Mouse (Mus musculus) spleen, adult 2 months (tissue): ENCODE measurements around the gene Rnf103. TPM values are rescaled to one million over a fixed set of nuclear protein-coding genes. Genes with fewer than 3 reads are reported as not detected.
A peak's percentile ranks its signal among the peaks of the same experiment; 100 is the strongest.
"Not testable (repeated sequence)": the region's sequence is repeated elsewhere in the genome, so short reads cannot be mapped to it uniquely, and the experiment has no call there.

ENCODE experiments used
- DNase-seq, 2 experiments: peaks; one replicate each; pipeline versions ENCODE4 v3.0.0 to v3.0.0-alpha.2; 2012 to 2021; ENCODE audit warnings: low spot score in 2 of 2, low read depth in 1 of 2
- H3K27ac ChIP-seq: fragments of 200-500 bp; 2 replicates; pipeline ENCODE4 v1.5.1; 2012; ENCODE audit warnings: low read length, inconsistent platforms; ENCODE audit not compliant: insufficient read depth
- H3K27me3 ChIP-seq: fragments of 200-500 bp; 2 replicates; pipeline ENCODE4 v1.6.1; 2012; ENCODE audit warnings: mild to moderate bottlenecking, moderate library complexity, low read length, inconsistent platforms; ENCODE audit not compliant: control insufficient read depth, insufficient read depth
- H3K36me3 ChIP-seq: fragments of 200-500 bp; 2 replicates; pipeline ENCODE4 v1.6.1; 2012; ENCODE audit warnings: mild to moderate bottlenecking, low read length, inconsistent platforms; ENCODE audit not compliant: control insufficient read depth, insufficient read depth
- H3K4me1 ChIP-seq: fragments of 200-500 bp; 2 replicates; pipeline ENCODE4 v1.6.1; 2011; ENCODE audit warnings: inconsistent platforms; ENCODE audit not compliant: control insufficient read depth, insufficient read depth, insufficient read length
- H3K4me3 ChIP-seq: fragments of 200-500 bp; 2 replicates; pipeline ENCODE4 v1.5.1; 2011; ENCODE audit warnings: mild to moderate bottlenecking, inconsistent platforms; ENCODE audit not compliant: insufficient read depth, insufficient read length; ENCODE audit errors: extremely low read depth
- CTCF ChIP-seq: fragments of 200-500 bp; IDR thresholded peaks from 2 replicates; pipeline ENCODE4 v1.5.1; 2011; ENCODE audit warnings: mild to moderate bottlenecking, inconsistent platforms; ENCODE audit not compliant: insufficient read depth, insufficient read length, insufficient replicate concordance; ENCODE audit errors: extremely low read depth
- POLR2A ChIP-seq: fragments of 200-500 bp; IDR thresholded peaks from 2 replicates; pipeline ENCODE4 v1.6.1; 2011; ENCODE audit warnings: low read depth, low read length, inconsistent platforms
- WGBS: fragments of 180-500 bp; shearing (Covaris S2); methylation state at CpG from one replicate; pipeline ENCODE4 v1.1.7; 2018; 5-methylcytosine and 5-hydroxymethylcytosine counted together
- polyA plus RNA-seq: library from polyadenylated mRNA; depleted of rRNA; stranded (reverse); fragments of >200 nt; gene quantifications from 2 replicates; pipeline ENCODE4 v1.2.3, GENCODE M21; 2012; rRNA removed

Rnf103 gene
- polyA plus RNA-seq: 7.3 and 12.2 TPM in 2 replicates

- under 1% methylated on average over 70 of the region's 79 CpGs for WGBS
- Histone ChIP-seq H3K4me3 (peak within 1 kb of the TSS; percentile 84), H3K27me3 (no peaks in the 10 kb centered on the region), H3K36me3 (peaks cover 2% of the 10 kb centered on the region; the same call in 1 of the 2 replicates), H3K4me1 (no peaks in the 10 kb centered on the region), H3K27ac (peak within 1 kb of the TSS; percentile 92)
- no peak for TF ChIP-seq CTCF
- peak; percentile 93 for TF ChIP-seq POLR2A
- DNase-seq: peak; percentile 72 to 83
Measured at GRCm38 (mm10) chr6:71493675-71494340, at the start of gene Rnf103. Gene Rnf103, plus strand, starts transcription at chr6:71493894.

- 0 out of 2 replicates have a peak, but pooled peaks cover 2% of the 10 kb centered on the region for H3K27me3 ChIP-seq
- TF ChIP-seq CTCF (no peak), POLR2A (no peak)
- DNase-seq: no peak
- H3K4me1 ChIP-seq: peaks cover 3% of the 10 kb centered on the region; the same call in 1 of the 2 replicates
- no peaks in the 10 kb centered on the region for H3K36me3 ChIP-seq
- 17% methylated on average over 1 of the region's 1 CpGs for WGBS
- no peak overlapping the region for H3K27ac ChIP-seq
- no peak overlapping the region for H3K4me3 ChIP-seq
Measured at GRCm38 (mm10) chr6:71444756-71445155, 48.9 kb upstream of the Rnf103 start.

GRCm38 (mm10) chr6:71445560-71445959 lies 48.1 kb upstream of the Rnf103 start:
- Histone ChIP-seq H3K4me3 (no peak overlapping the region), H3K27ac (no peak overlapping the region), H3K27me3 (0 out of 2 replicates have a peak, but pooled peaks cover 2% of the 10 kb centered on the region), H3K36me3 (no peaks in the 10 kb centered on the region), H3K4me1 (peaks cover 3% of the 10 kb centered on the region; the same call in 1 of the 2 replicates)
- WGBS: 80% methylated on average over 6 of the region's 6 CpGs
- no peak for DNase-seq
- no peak for TF ChIP-seq CTCF
- no peak for TF ChIP-seq POLR2A

GRCm38 (mm10) chr6:71452792-71453191 lies 40.9 kb upstream of the Rnf103 start:
- H3K4me1 ChIP-seq: no peaks in the 10 kb centered on the region
- WGBS: 32% methylated on average over 2 of the region's 2 CpGs
- no peak overlapping the region for H3K4me3 ChIP-seq
- no peak for DNase-seq
- H3K27me3 ChIP-seq: no peaks in the 10 kb centered on the region
- no peaks in the 10 kb centered on the region for H3K36me3 ChIP-seq
- H3K27ac ChIP-seq: no peak overlapping the region
- TF ChIP-seq POLR2A (no peak), CTCF (no peak)

- H3K4me3 ChIP-seq, H3K36me3 ChIP-seq, H3K27me3 ChIP-seq, H3K27ac ChIP-seq, DNase-seq, H3K4me1 ChIP-seq: not testable (repeated sequence)
Measured at GRCm38 (mm10) chr6:71453983-71454739, 39.5 kb upstream of the Rnf103 start.

- no peaks in the 10 kb centered on the region for H3K27me3 ChIP-seq
- no peak for DNase-seq
- 65% methylated on average over 8 of the region's 8 CpGs for WGBS
- H3K36me3 ChIP-seq: no peaks in the 10 kb centered on the region
- H3K4me1 ChIP-seq: 0 out of 2 replicates have a peak, but pooled peaks cover 2% of the 10 kb centered on the region
- TF ChIP-seq POLR2A (no peak), CTCF (no peak)
- H3K27ac ChIP-seq: no peak overlapping the region
- H3K4me3 ChIP-seq: no peak overlapping the region
Measured at GRCm38 (mm10) chr6:71457956-71458608, 35.6 kb upstream of the Rnf103 start.
